Mouse (Mus musculus): ENCODE results near the gene Celf3. TPM values are rescaled to one million over a fixed set of nuclear protein-coding genes. Genes with fewer than 3 reads are reported as not detected.

Gene Celf3
- polyA plus RNA-seq (2012; rRNA removed): 0.16 TPM in 1 of 2 replicates, not detected in the other

- WGBS: 5% methylated on average over 14 of the region's 14 CpGs
- DNase-seq (ENCODE audit: low read depth in 1 of 2, low spot score in 2 of 2): no peak
- Histone ChIP-seq H3K27me3 (ENCODE audit: control insufficient read depth, insufficient read depth, low read length) (peaks cover 2% of the 10 kb centered on the region), H3K27ac (ENCODE audit: insufficient read depth, low read length) (no peak within 1 kb of the TSS), H3K36me3 (ENCODE audit: control insufficient read depth, insufficient read depth, low read length) (no peaks in the 10 kb centered on the region), H3K4me3 (ENCODE audit: extremely low read depth, insufficient read depth, insufficient read length) (no peak within 1 kb of the TSS), H3K4me1 (ENCODE audit: control insufficient read depth, insufficient read depth, insufficient read length) (no peaks in the 10 kb centered on the region)
- TF ChIP-seq POLR2A (IDR thresholded peaks at IDR 0.05; ENCODE audit: low read depth, low read length): no peak
- TF ChIP-seq CTCF (IDR thresholded peaks at IDR 0.05; ENCODE audit: extremely low read depth, insufficient read depth, insufficient read length, insufficient replicate concordance): no peak
Observed at GRCm38 (mm10) chr3:94477981-94478422, at the start of gene Celf3. TSS of gene Celf3 (plus strand) at chr3:94478295.

DNA sequence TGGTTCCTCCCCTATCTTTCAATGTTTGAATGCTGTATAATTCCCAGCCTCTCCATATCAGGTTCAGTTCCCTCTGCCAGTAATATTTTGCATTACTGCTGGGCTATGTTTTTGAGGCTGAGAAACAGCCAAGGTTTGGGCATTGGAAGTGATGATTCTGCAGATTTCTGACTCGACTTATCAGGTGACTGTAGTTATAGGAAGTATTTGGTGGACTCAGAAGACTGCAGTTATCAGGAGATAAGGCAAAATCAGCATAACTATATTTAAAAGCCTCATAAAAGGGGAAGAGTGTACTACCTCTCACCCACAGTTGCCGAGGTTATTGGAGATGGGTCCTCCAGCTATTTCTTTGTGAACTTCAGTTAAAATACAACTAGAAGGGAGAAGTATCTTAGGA, 47.1 kb upstream of the Celf3 start:
- TF ChIP-seq POLR2A (IDR thresholded peaks at IDR 0.05; ENCODE audit: low read depth, low read length): no peak
- TF ChIP-seq CTCF (IDR thresholded peaks at IDR 0.05; ENCODE audit: extremely low read depth, insufficient read depth, insufficient read length, insufficient replicate concordance): no peak
- DNase-seq (ENCODE audit: low read depth in 1 of 2, low spot score in 2 of 2): no peak
- H3K36me3 ChIP-seq (ENCODE audit: control insufficient read depth, insufficient read depth, low read length): no peaks in the 10 kb centered on the region
- 28% methylated on average over 2 of the region's 2 CpGs for WGBS
- no peak overlapping the region for H3K27ac ChIP-seq (ENCODE audit: insufficient read depth, low read length)
- H3K27me3 ChIP-seq (ENCODE audit: control insufficient read depth, insufficient read depth, low read length): no peaks in the 10 kb centered on the region
- no peak overlapping the region for H3K4me3 ChIP-seq (ENCODE audit: extremely low read depth, insufficient read depth, insufficient read length)
- H3K4me1 ChIP-seq (ENCODE audit: control insufficient read depth, insufficient read depth, insufficient read length): no peaks in the 10 kb centered on the region

GRCm38 (mm10) chr3:94434305-94434704, 43.8 kb upstream of the Celf3 start:
- Histone ChIP-seq H3K4me3 (ENCODE audit: extremely low read depth, insufficient read depth, insufficient read length) (no peak overlapping the region), H3K27ac (ENCODE audit: insufficient read depth, low read length) (no peak overlapping the region), H3K27me3 (ENCODE audit: control insufficient read depth, insufficient read depth, low read length) (no peaks in the 10 kb centered on the region), H3K36me3 (ENCODE audit: control insufficient read depth, insufficient read depth, low read length) (no peaks in the 10 kb centered on the region), H3K4me1 (ENCODE audit: control insufficient read depth, insufficient read depth, insufficient read length) (no peaks in the 10 kb centered on the region)
- TF ChIP-seq CTCF (IDR thresholded peaks at IDR 0.05; ENCODE audit: extremely low read depth, insufficient read depth, insufficient read length, insufficient replicate concordance) (no peak), POLR2A (IDR thresholded peaks at IDR 0.05; ENCODE audit: low read depth, low read length) (no peak)
- WGBS: 90% methylated on average over 2 of the region's 2 CpGs
- no peak for DNase-seq (ENCODE audit: low read depth in 1 of 2, low spot score in 2 of 2)

GRCm38 (mm10) chr3:94436420-94436819, 41.7 kb upstream of the Celf3 start:
- 90% methylated on average over 9 of the region's 9 CpGs for WGBS
- DNase-seq (ENCODE audit: low read depth in 1 of 2, low spot score in 2 of 2): no peak
- no peak overlapping the region for H3K27ac ChIP-seq (ENCODE audit: insufficient read depth, low read length)
- no peaks in the 10 kb centered on the region for H3K27me3 ChIP-seq (ENCODE audit: control insufficient read depth, insufficient read depth, low read length)
- TF ChIP-seq CTCF (IDR thresholded peaks at IDR 0.05; ENCODE audit: extremely low read depth, insufficient read depth, insufficient read length, insufficient replicate concordance) (no peak), POLR2A (IDR thresholded peaks at IDR 0.05; ENCODE audit: low read depth, low read length) (no peak)
- H3K4me3 ChIP-seq (ENCODE audit: extremely low read depth, insufficient read depth, insufficient read length): no peak overlapping the region
- no peaks in the 10 kb centered on the region for H3K4me1 ChIP-seq (ENCODE audit: control insufficient read depth, insufficient read depth, insufficient read length)
- H3K36me3 ChIP-seq (ENCODE audit: control insufficient read depth, insufficient read depth, low read length): no peaks in the 10 kb centered on the region

GRCm38 (mm10) chr3:94441182-94441581, 36.9 kb upstream of the Celf3 start:
- no peak overlapping the region for H3K4me3 ChIP-seq (ENCODE audit: extremely low read depth, insufficient read depth, insufficient read length)
- H3K27ac ChIP-seq (ENCODE audit: insufficient read depth, low read length): no peak overlapping the region
- peaks cover 4% of the 10 kb centered on the region for H3K4me1 ChIP-seq (ENCODE audit: control insufficient read depth, insufficient read depth, insufficient read length)
- TF ChIP-seq CTCF (IDR thresholded peaks at IDR 0.05; ENCODE audit: extremely low read depth, insufficient read depth, insufficient read length, insufficient replicate concordance): no peak
- no peak for TF ChIP-seq POLR2A (IDR thresholded peaks at IDR 0.05; ENCODE audit: low read depth, low read length)
- H3K27me3 ChIP-seq (ENCODE audit: control insufficient read depth, insufficient read depth, low read length): no peaks in the 10 kb centered on the region
- H3K36me3 ChIP-seq (ENCODE audit: control insufficient read depth, insufficient read depth, low read length): peaks cover 6% of the 10 kb centered on the region
- no peak for DNase-seq (ENCODE audit: low read depth in 1 of 2, low spot score in 2 of 2)
- WGBS: 41% methylated on average over 3 of the region's 3 CpGs

GRCm38 (mm10) chr3:94442951-94443596, 35.0 kb upstream of the Celf3 start, which contains the start of gene Mrpl9:
TSS of gene Mrpl9 (plus strand) at chr3:94443318.
- peak; percentile 82 to 94 for DNase-seq (ENCODE audit: low read depth in 1 of 2, low spot score in 2 of 2)
- H3K27me3 ChIP-seq (ENCODE audit: control insufficient read depth, insufficient read depth, low read length): no peaks in the 10 kb centered on the region
- peaks cover 23% of the 10 kb centered on the region for H3K36me3 ChIP-seq (ENCODE audit: control insufficient read depth, insufficient read depth, low read length)
- peak within 1 kb of the TSS; percentile 78 for H3K27ac ChIP-seq (ENCODE audit: insufficient read depth, low read length)
- H3K4me1 ChIP-seq (ENCODE audit: control insufficient read depth, insufficient read depth, insufficient read length): peaks cover 4% of the 10 kb centered on the region
- TF ChIP-seq CTCF (IDR thresholded peaks at IDR 0.05; ENCODE audit: extremely low read depth, insufficient read depth, insufficient read length, insufficient replicate concordance): no peak
- TF ChIP-seq POLR2A (IDR thresholded peaks at IDR 0.05; ENCODE audit: low read depth, low read length): peak; percentile 91
- peak within 1 kb of the TSS; percentile 97 for H3K4me3 ChIP-seq (ENCODE audit: extremely low read depth, insufficient read depth, insufficient read length)
- under 1% methylated on average over 39 of the region's 39 CpGs for WGBS

- peaks cover 4% of the 10 kb centered on the region for H3K4me1 ChIP-seq (ENCODE audit: control insufficient read depth, insufficient read depth, insufficient read length)
- peak within 1 kb of the TSS; percentile 78 for H3K27ac ChIP-seq (ENCODE audit: insufficient read depth, low read length)
- no peaks in the 10 kb centered on the region for H3K27me3 ChIP-seq (ENCODE audit: control insufficient read depth, insufficient read depth, low read length)
- H3K36me3 ChIP-seq (ENCODE audit: control insufficient read depth, insufficient read depth, low read length): peaks cover 26% of the 10 kb centered on the region
- H3K4me3 ChIP-seq (ENCODE audit: extremely low read depth, insufficient read depth, insufficient read length): peak within 1 kb of the TSS; percentile 97
- under 1% methylated on average over 24 of the region's 24 CpGs for WGBS
- TF ChIP-seq CTCF (IDR thresholded peaks at IDR 0.05; ENCODE audit: extremely low read depth, insufficient read depth, insufficient read length, insufficient replicate concordance) (no peak), POLR2A (IDR thresholded peaks at IDR 0.05; ENCODE audit: low read depth, low read length) (no peak)
- no peak for DNase-seq (ENCODE audit: low read depth in 1 of 2, low spot score in 2 of 2)
Observed at GRCm38 (mm10) chr3:94443597-94443964, 34.5 kb upstream of the Celf3 start, which contains the start of gene Oaz3. TSS of gene Oaz3 (minus strand) at chr3:94443915.

Data from spleen, adult 2 months (tissue).